Mouse (Mus musculus): ENCODE measurements around the gene Sult2b1. TPM values are rescaled to one million over a fixed set of nuclear protein-coding genes. Genes with fewer than 3 reads are reported as not detected.

Sult2b1 gene
- total RNA-seq, 2 experiments from 2014 or later: not detected

GRCm38 (mm10) chr7:45710477-45711191 lies 73.8 kb downstream of the Sult2b1 start:
- intact Hi-C loops (cut with DNase I): loop anchor here (10.0 kb wide), 2 partner anchors 1156 to 1336 kb away; partner anchors contain the start of gene Nr1h2
- peak; percentile 52 for DNase-seq
- TF ChIP-seq CTCF (IDR thresholded peaks at IDR 0.05): no peak
- peak overlapping the region; percentile 93 for H3K27ac ChIP-seq
- no peak overlapping the region for H3K4me3 ChIP-seq

- intact Hi-C loops (cut with DNase I): loop anchor here (10.0 kb wide), 2 partner anchors 1155 to 1335 kb away; partner anchors contain the start of gene Nr1h2
- TF ChIP-seq CTCF (IDR thresholded peaks at IDR 0.05): no peak
- peak overlapping the region; percentile 79 for H3K4me3 ChIP-seq
- H3K27ac ChIP-seq: peak overlapping the region; percentile 93
- no peak for DNase-seq
These were observed 74.7 kb downstream of the Sult2b1 start for GRCm38 (mm10) chr7:45709677-45710355.

GRCm38 (mm10) chr7:45709036-45709435 lies 75.4 kb downstream of the Sult2b1 start:
- H3K27ac ChIP-seq: peak overlapping the region; percentile 93

GRCm38 (mm10) chr7:45708221-45708761 lies 76.2 kb downstream of the Sult2b1 start:
- TF ChIP-seq CTCF (IDR thresholded peaks at IDR 0.05): no peak
- Histone ChIP-seq H3K27ac (peak overlapping the region; percentile 93), H3K4me3 (peak overlapping the region; percentile 79)
- intact Hi-C loops (cut with DNase I): no loop called here
- DNase-seq: peak; percentile 84

More at GRCm38 (mm10) chr7:45709036-45709435, 75.4 kb downstream of the Sult2b1 start:
- no peak for DNase-seq
- peak overlapping the region; percentile 79 for H3K4me3 ChIP-seq
- intact Hi-C loops (cut with DNase I): no loop called here
- TF ChIP-seq CTCF (IDR thresholded peaks at IDR 0.05): no peak

- DNase-seq: peak; percentile 99
- TF ChIP-seq CTCF (IDR thresholded peaks at IDR 0.05): no peak
- intact Hi-C loops (cut with DNase I): no loop called here
- H3K4me3 ChIP-seq: peak overlapping the region; percentile 79
- H3K27ac ChIP-seq: peak overlapping the region; percentile 93
These were observed 77.0 kb downstream of the Sult2b1 start for GRCm38 (mm10) chr7:45707375-45707967.

- peak; percentile 95 for DNase-seq
- intact Hi-C loops (cut with DNase I): no loop called here
- no peak; the same call in 1 of the 2 replicates for TF ChIP-seq CTCF (IDR thresholded peaks at IDR 0.05)
- Histone ChIP-seq H3K27ac (peak overlapping the region; percentile 93), H3K4me3 (peak overlapping the region; percentile 79)
These were observed 77.7 kb downstream of the Sult2b1 start for GRCm38 (mm10) chr7:45706721-45707241.

GRCm38 (mm10) chr7:45705873-45706281 lies 78.6 kb downstream of the Sult2b1 start:
- TF ChIP-seq CTCF (IDR thresholded peaks at IDR 0.05): no peak
- intact Hi-C loops (cut with DNase I): no loop called here
- Histone ChIP-seq H3K27ac (peak overlapping the region; percentile 93), H3K4me3 (peak overlapping the region; percentile 79)
- peak; percentile 93 for DNase-seq

GRCm38 (mm10) chr7:45705443-45705864 lies 79.0 kb downstream of the Sult2b1 start:
- no peak for TF ChIP-seq CTCF (IDR thresholded peaks at IDR 0.05)
- Histone ChIP-seq H3K27ac (peak overlapping the region; percentile 93), H3K4me3 (peak overlapping the region; percentile 79)
- intact Hi-C loops (cut with DNase I): no loop called here
- peak; percentile 69 for DNase-seq

GRCm38 (mm10) chr7:45704730-45705442 lies 79.6 kb downstream of the Sult2b1 start, which contains the start of gene Dbp:
TSS of gene Dbp (plus strand) at chr7:45705088.
- H3K27ac ChIP-seq: peak within 1 kb of the TSS; percentile 93

GRCm38 (mm10) chr7:45704046-45704559 lies 80.4 kb downstream of the Sult2b1 start:
- peak; percentile 75 for DNase-seq
- peak overlapping the region; percentile 79 for H3K4me3 ChIP-seq
- no peak for TF ChIP-seq CTCF (IDR thresholded peaks at IDR 0.05)
- intact Hi-C loops (cut with DNase I): loop anchor here (5.0 kb wide), 1 partner anchor 237 kb away; the partner anchor contains the start of gene Bax
- H3K27ac ChIP-seq: peak overlapping the region; percentile 93

More at GRCm38 (mm10) chr7:45704730-45705442, 79.6 kb downstream of the Sult2b1 start, which contains the start of gene Dbp:
- TF ChIP-seq CTCF (IDR thresholded peaks at IDR 0.05): no peak
- DNase-seq: peak; percentile 99
- intact Hi-C loops (cut with DNase I): loop anchor here (5.0 kb wide), 1 partner anchor 238 kb away; the partner anchor contains the start of gene Bax
- peak within 1 kb of the TSS; percentile 79 for H3K4me3 ChIP-seq

- Histone ChIP-seq H3K4me3 (peak overlapping the region; percentile 79), H3K27ac (peak overlapping the region; percentile 93)
- intact Hi-C loops (cut with DNase I): loop anchor here (5.0 kb wide), 1 partner anchor 236 kb away; the partner anchor contains the start of gene Bax
- TF ChIP-seq CTCF (IDR thresholded peaks at IDR 0.05): no peak
- DNase-seq: peak; percentile 47
These were observed 80.9 kb downstream of the Sult2b1 start for GRCm38 (mm10) chr7:45703521-45704033.

All from gastrocnemius, adult 2 months (tissue).